Mouse (Mus musculus): ENCODE data around the gene Rtp3. TPM values are rescaled to one million over a fixed set of nuclear protein-coding genes. Genes with fewer than 3 reads are reported as not detected.

The Rtp3 gene
- total and polyA plus RNA-seq, 2 experiments from 2014 or later, result not detected

DNA sequence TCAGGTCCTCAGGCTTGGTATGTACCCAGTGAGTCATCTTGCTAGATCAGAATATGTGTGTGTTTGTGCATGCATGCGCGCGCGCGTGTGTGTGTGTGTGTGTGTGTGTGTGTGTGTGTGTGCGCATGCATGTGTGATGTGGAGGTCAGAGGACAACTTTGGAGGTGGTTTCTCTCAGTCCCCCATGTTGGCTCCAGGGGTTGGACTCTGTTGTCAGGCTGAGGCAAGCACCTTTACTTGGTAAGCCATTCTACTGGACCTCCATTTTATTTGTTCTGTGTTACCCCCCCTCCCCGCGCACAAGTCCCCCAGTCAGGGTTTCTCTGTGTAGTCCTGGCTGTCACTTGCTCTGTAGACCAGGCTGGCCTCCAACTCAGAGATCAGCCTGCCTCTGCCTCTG is 29.0 kb downstream of the Rtp3 start:
- no peak for DNase-seq
- H3K27me3 ChIP-seq (ENCODE audit: insufficient read depth, low read length), result no peaks in the 10 kb centered on the region
- no peak overlapping the region for H3K4me3 ChIP-seq (ENCODE audit: low read depth, low read length)
- H3K9ac ChIP-seq, result no peak overlapping the region
- ATAC-seq, result no peak
- no peaks in the 10 kb centered on the region for H3K36me3 ChIP-seq (ENCODE audit: insufficient read depth)
- no peak overlapping the region for H3K4me2 ChIP-seq (ENCODE audit: low read depth)
- 97% methylated on average over 8 of the region's 8 CpGs for WGBS
- no peaks in the 10 kb centered on the region for H3K4me1 ChIP-seq (ENCODE audit: insufficient read depth)
- no peak for TF ChIP-seq CTCF (IDR thresholded peaks at IDR 0.05; ENCODE audit: low read depth)
- H3K9me3 ChIP-seq (ENCODE audit: low read length), result no peaks in the 10 kb centered on the region
- no peak overlapping the region for H3K27ac ChIP-seq (ENCODE audit: low read depth, low read length)

DNA sequence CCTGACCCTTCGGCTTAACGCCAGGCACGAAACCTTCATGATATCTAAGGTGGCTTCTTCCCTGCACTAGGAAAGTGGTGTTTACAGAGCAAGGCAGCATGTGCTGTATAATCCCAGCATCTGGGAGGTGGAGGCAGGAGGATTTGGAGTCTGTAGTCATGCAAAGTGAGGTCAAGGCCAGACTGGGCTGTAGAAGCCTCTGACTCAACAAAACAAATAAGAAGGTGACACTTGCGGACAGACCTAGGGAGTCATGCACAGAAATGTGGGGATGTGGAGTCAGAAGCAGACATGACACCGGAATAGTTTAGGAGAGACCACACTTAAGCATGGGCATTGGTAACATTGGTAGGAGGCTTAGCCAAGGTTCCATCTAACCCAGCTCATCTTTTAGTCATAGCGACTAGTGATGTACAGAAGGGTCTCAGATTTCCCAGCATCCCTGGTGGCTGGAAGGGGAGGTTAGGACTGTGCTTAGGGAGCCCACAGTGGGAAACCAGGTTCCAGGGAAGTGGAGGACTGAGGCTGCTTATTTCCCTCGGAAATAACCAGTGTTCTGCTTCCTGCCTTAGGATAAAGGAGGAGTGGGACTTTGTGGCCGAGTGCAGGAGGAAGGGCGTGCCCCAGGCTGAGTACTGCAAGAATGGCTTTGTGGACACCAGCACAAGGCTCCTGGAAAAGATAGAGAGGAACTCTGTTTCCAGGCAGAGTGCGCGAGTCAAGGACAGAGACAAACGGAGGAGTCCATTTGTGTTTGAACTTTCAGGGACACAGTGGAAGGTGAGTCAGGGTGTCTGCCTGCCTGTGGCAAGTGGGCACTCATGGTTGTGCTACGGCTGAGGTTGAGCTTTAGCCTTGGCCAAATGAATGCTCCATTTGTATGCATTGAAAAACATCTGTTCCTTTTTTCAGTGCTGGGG is 29.9 kb downstream of the Rtp3 start:
- Histone ChIP-seq H3K27me3 (ENCODE audit: insufficient read depth, low read length) (no peaks in the 10 kb centered on the region), H3K27ac (ENCODE audit: low read depth, low read length) (no peak overlapping the region), H3K9me3 (ENCODE audit: low read length) (no peaks in the 10 kb centered on the region), H3K4me1 (ENCODE audit: insufficient read depth) (no peaks in the 10 kb centered on the region), H3K4me2 (ENCODE audit: low read depth) (no peak overlapping the region), H3K4me3 (ENCODE audit: low read depth, low read length) (no peak overlapping the region), H3K36me3 (ENCODE audit: insufficient read depth) (no peaks in the 10 kb centered on the region), H3K9ac (no peak overlapping the region)
- WGBS, result 91% methylated on average over 13 of the region's 13 CpGs
- no peak for DNase-seq
- ATAC-seq, result no peak
- TF ChIP-seq CTCF (IDR thresholded peaks at IDR 0.05; ENCODE audit: low read depth), result no peak

DNA sequence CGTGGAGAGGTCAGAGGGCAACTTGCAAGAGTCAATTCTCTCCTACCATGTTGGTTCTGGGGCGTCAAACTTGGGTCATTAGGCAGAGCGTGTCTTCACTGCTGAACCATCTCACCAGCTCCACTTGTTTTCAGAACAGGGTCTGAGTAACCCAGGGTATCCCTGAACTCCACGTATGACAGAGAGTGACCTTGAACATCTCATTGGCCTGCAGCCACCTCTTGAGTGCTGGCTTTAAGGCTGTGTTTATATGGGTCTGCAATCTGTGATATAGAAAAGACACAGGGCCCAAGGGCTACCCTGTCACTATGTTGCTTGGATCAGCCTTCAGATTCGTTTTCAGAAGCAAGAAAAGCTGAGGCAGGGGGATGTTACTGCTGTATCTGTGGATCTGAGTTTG is 30.7 kb downstream of the Rtp3 start:
- Histone ChIP-seq H3K36me3 (ENCODE audit: insufficient read depth) (no peaks in the 10 kb centered on the region), H3K9me3 (ENCODE audit: low read length) (no peaks in the 10 kb centered on the region), H3K27me3 (ENCODE audit: insufficient read depth, low read length) (no peaks in the 10 kb centered on the region), H3K4me3 (ENCODE audit: low read depth, low read length) (no peak overlapping the region), H3K4me2 (ENCODE audit: low read depth) (no peak overlapping the region), H3K9ac (no peak overlapping the region), H3K27ac (ENCODE audit: low read depth, low read length) (no peak overlapping the region), H3K4me1 (ENCODE audit: insufficient read depth) (no peaks in the 10 kb centered on the region)
- 83% methylated on average over 5 of the region's 5 CpGs for WGBS
- no peak for DNase-seq
- no peak for ATAC-seq
- TF ChIP-seq CTCF (IDR thresholded peaks at IDR 0.05; ENCODE audit: low read depth), result no peak

DNA sequence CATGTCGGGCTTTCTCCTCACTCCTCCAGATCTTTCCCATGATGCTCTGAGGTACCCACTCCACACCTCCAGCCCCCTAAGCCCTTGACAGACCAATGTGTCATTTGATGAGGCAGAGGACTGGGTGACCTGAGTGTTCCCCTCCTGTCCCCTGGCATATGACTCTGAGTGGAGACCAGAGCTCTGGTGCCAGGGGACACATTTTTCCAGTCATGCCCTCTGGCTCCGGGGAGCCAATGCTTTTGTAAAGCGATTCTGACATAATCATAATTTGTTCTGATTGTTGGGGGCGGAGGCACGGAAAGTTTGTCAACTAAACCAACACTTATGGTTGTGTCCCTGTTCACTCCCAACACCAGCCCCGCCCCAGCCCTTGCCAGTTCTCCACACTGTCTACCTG is 34.4 kb downstream of the Rtp3 start:
- no peak for DNase-seq
- no peak overlapping the region for H3K4me2 ChIP-seq (ENCODE audit: low read depth)
- no peak for ATAC-seq
- no peak overlapping the region for H3K9ac ChIP-seq
- H3K27ac ChIP-seq (ENCODE audit: low read depth, low read length), result no peak overlapping the region
- no peaks in the 10 kb centered on the region for H3K9me3 ChIP-seq (ENCODE audit: low read length)
- TF ChIP-seq CTCF (IDR thresholded peaks at IDR 0.05; ENCODE audit: low read depth), result no peak
- H3K36me3 ChIP-seq (ENCODE audit: insufficient read depth), result no peaks in the 10 kb centered on the region
- 85% methylated on average over 6 of the region's 6 CpGs for WGBS
- H3K27me3 ChIP-seq (ENCODE audit: insufficient read depth, low read length), result no peaks in the 10 kb centered on the region
- H3K4me3 ChIP-seq (ENCODE audit: low read depth, low read length), result no peak overlapping the region
- peaks cover 5% of the 10 kb centered on the region; the same call in 1 of the 2 replicates for H3K4me1 ChIP-seq (ENCODE audit: insufficient read depth)

DNA sequence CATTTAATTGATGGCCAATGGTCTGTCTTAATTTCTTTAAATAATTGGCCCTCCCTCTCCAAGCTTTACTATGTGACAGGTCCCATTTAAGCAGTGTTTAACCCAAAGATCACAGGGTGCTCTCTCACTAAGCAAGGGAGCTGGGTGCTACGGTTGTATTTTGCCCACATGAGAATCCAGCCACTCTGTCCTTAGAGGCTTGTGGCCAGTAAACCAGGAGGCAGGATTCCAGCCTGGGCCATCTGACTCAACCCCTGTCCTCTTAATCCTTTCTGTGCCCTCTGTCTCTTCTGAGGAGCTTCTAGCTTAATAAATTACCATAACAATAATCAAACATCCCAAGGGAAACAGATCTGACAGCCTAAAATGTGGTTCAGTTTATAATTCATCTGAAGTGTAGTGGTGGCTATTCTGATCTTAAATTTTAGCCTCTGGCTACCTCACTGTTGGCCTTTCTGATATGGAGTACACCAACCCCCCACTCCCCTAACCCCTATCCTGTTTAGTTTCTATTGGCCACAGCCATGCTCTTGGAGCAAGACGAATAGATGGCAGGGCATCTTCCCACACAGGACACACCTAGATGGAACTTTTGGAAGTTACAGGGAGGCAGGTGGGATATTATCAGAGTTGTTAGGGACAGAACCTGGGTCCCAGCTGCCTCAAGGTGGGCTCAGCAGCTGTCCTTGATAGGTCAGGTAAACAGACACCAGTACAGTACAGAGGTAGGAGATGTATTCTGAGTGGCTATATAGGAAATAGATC is 35.5 kb downstream of the Rtp3 start:
- Histone ChIP-seq H3K36me3 (ENCODE audit: insufficient read depth) (no peaks in the 10 kb centered on the region), H3K27me3 (ENCODE audit: insufficient read depth, low read length) (no peaks in the 10 kb centered on the region), H3K4me1 (ENCODE audit: insufficient read depth) (peaks cover 5% of the 10 kb centered on the region; the same call in 1 of the 2 replicates), H3K27ac (ENCODE audit: low read depth, low read length) (no peak overlapping the region), H3K4me2 (ENCODE audit: low read depth) (peak overlapping the region; percentile 70; the same call in 1 of the 2 replicates), H3K9me3 (ENCODE audit: low read length) (no peaks in the 10 kb centered on the region), H3K4me3 (ENCODE audit: low read depth, low read length) (no peak overlapping the region), H3K9ac (no peak overlapping the region)
- TF ChIP-seq CTCF (IDR thresholded peaks at IDR 0.05; ENCODE audit: low read depth), result no peak
- DNase-seq (no peak), ATAC-seq (no peak)
- WGBS, result 36% methylated on average over 2 of the region's 2 CpGs

DNA sequence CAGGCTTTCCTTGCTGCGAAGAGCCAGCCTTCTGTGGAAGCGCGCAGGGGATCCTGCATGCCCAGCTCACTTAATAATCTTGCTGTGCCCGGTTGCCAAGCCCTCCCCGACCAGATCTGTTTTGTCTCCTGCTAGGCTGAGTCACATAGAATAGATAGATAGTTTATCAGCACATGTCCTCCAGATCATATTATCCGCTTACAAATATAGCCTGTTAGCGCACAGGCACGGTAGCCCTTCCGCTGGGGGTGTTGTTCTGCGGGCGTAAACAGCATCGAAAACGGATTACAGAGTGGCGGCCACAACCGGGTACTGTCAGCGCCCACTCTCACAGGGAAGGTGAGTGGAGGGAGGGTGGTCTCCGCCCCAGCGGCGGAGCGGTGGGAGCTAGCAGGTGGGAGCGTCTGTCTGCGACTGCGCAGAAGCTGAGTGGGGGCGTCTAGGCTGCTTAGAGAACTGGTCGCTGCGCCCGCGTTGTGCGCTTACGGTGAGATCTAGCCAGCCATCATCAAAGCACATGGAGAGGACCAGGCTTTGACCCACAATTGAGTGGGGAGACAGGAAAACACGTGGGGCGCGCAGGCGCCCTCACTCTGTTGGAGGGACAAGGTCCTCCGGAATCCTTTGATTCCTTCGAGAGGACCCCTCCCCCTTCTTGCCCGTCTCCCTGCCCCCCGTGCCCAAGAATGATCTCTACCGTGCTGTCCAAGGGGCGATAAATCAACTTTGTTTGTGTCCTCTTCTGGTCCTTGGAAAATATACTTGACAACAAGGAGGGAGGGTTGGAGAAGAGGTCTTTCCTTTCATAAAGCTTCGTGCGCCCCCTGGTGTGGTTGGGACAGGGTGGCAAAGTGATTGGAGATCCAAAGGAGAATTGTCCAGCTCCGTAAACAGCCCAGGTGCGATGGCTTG is 36.6 kb downstream of the Rtp3 start:
- ATAC-seq, result peak; percentile 94
- DNase-seq, result peak; percentile 87
- TF ChIP-seq CTCF (IDR thresholded peaks at IDR 0.05; ENCODE audit: low read depth), result peak; percentile 86
- no peaks in the 10 kb centered on the region for H3K27me3 ChIP-seq (ENCODE audit: insufficient read depth, low read length)
- WGBS, result 1% methylated on average over 44 of the region's 44 CpGs
- H3K4me1 ChIP-seq (ENCODE audit: insufficient read depth), result peaks cover 5% of the 10 kb centered on the region; the same call in 1 of the 2 replicates
- H3K27ac ChIP-seq (ENCODE audit: low read depth, low read length), result peak overlapping the region; percentile 68
- peak overlapping the region; percentile 70 for H3K4me2 ChIP-seq (ENCODE audit: low read depth)
- no peaks in the 10 kb centered on the region for H3K36me3 ChIP-seq (ENCODE audit: insufficient read depth)
- peak overlapping the region; percentile 55 for H3K9ac ChIP-seq
- no peaks in the 10 kb centered on the region for H3K9me3 ChIP-seq (ENCODE audit: low read length)
- peak overlapping the region; percentile 53 for H3K4me3 ChIP-seq (ENCODE audit: low read depth, low read length)
